Mouse (Mus musculus) liver, embryonic 11.5 days (tissue): ENCODE measurements around the gene Cd3g. TPM values are rescaled to one million over a fixed set of nuclear protein-coding genes. Genes with fewer than 3 reads are reported as not detected.

Source experiments
- ATAC-seq: fragments of 200-750 bp; cut with Nextera tagmentation; replicated peaks from 2 replicates; pipeline ENCODE4 v1.8.0; 2017; ENCODE audit warnings: moderate number of reproducible peaks, mild to moderate bottlenecking, moderate TSS enrichment, moderate library complexity; ENCODE audit not compliant: low FRiP score
- DNase-seq: peaks from one replicate; pipeline ENCODE4 v3.0.0-alpha.2; 2017; ENCODE audit warnings: low spot score
- H3K27ac ChIP-seq: fragments of 300-500 bp; sonication (generic); 2 replicates; pipeline ENCODE4 v1.5.1; 2014; ENCODE audit warnings: mild to moderate bottlenecking, low read depth, low read length, control low read depth
- H3K27me3 ChIP-seq: fragments of 300-500 bp; sonication (generic); replicated peaks from 2 replicates; pipeline ENCODE4 v1.6.1; 2014; ENCODE audit warnings: low read length, mixed read lengths; ENCODE audit not compliant: control insufficient read depth, insufficient read depth
- H3K36me3 ChIP-seq: fragments of 300-500 bp; sonication (generic); 2 replicates; pipeline ENCODE4 v1.6.1; 2014; ENCODE audit warnings: mild to moderate bottlenecking, low read length, moderate library complexity, mixed read lengths; ENCODE audit not compliant: control insufficient read depth, insufficient read depth
- H3K4me1 ChIP-seq: fragments of 300-500 bp; sonication (generic); replicated peaks from 2 replicates; pipeline ENCODE4 v1.6.1; 2014; ENCODE audit warnings: low read length, mixed read lengths; ENCODE audit not compliant: control insufficient read depth, insufficient read depth
- H3K4me2 ChIP-seq: fragments of 300-500 bp; sonication (generic); 2 replicates; pipeline ENCODE4 v1.6.1; 2014; ENCODE audit warnings: mild to moderate bottlenecking, control low read depth, moderate library complexity
- H3K4me3 ChIP-seq: fragments of 300-500 bp; sonication (generic); 2 replicates; pipeline ENCODE4 v1.5.1; 2014; ENCODE audit warnings: low read depth, low read length, control low read depth
- H3K9ac ChIP-seq: fragments of 300-500 bp; sonication (generic); 2 replicates; pipeline ENCODE4 v1.6.1; 2014; ENCODE audit warnings: low read depth, low read length, control low read depth
- H3K9me3 ChIP-seq: fragments of 300-500 bp; sonication (generic); 2 replicates; pipeline ENCODE4 v1.6.1; 2016; ENCODE audit warnings: low read length, inconsistent platforms, mixed read lengths; ENCODE audit not compliant: control insufficient read depth
- WGBS: fragments of 180-500 bp; shearing (Covaris S2); extraction: QIAGEN DNeasy Blood & Tissue Kit; methylation state at CpG from one replicate; pipeline ENCODE4 v1.1.7; 2014; 5-methylcytosine and 5-hydroxymethylcytosine counted together
- polyA plus RNA-seq: library from polyadenylated mRNA; unstranded; fragments of >200 nt; fragmentation: Nextera tagmentation; extraction: Ambion mirVana; gene quantifications from 2 replicates; pipeline ENCODE4 v1.2.1, GENCODE M21; 2014

Cd3g gene
- polyA plus RNA-seq, 1 experiment from 2014 or later: 0.55 TPM

- DNase-seq (peak; percentile 100), ATAC-seq (peak; percentile 94)
- peaks cover 11% of the 10 kb centered on the region; the same call in 1 of the 2 replicates for H3K36me3 ChIP-seq
- peaks cover 12% of the 10 kb centered on the region; the same call in 1 of the 2 replicates for H3K4me1 ChIP-seq
- peak within 1 kb of the TSS; percentile 85 for H3K4me2 ChIP-seq
- H3K27ac ChIP-seq: peak within 1 kb of the TSS; percentile 23; the same call in 1 of the 2 replicates
- peak within 1 kb of the TSS; percentile 79 for H3K9ac ChIP-seq
- peak within 1 kb of the TSS; percentile 79 for H3K4me3 ChIP-seq
- no peaks in the 10 kb centered on the region for H3K27me3 ChIP-seq
- no peaks in the 10 kb centered on the region for H3K9me3 ChIP-seq
- WGBS: under 1% methylated on average over 39 of the region's 39 CpGs
These were observed 15.0 kb downstream of the Cd3g start, which contains the start of gene Ube4a for GRCm38 (mm10) chr9:44965126-44965832. Ube4a (minus strand) TSS chr9:44965600.

GRCm38 (mm10) chr9:44954432-44954831, 25.8 kb downstream of the Cd3g start:
- no peak overlapping the region for H3K4me3 ChIP-seq
- H3K9me3 ChIP-seq: no peaks in the 10 kb centered on the region
- 90% methylated on average over 3 of the region's 3 CpGs for WGBS
- H3K9ac ChIP-seq: no peak overlapping the region
- ATAC-seq (no peak), DNase-seq (no peak)
- H3K27ac ChIP-seq: no peak overlapping the region
- peaks cover 30% of the 10 kb centered on the region for H3K36me3 ChIP-seq
- H3K27me3 ChIP-seq: no peaks in the 10 kb centered on the region
- H3K4me1 ChIP-seq: no peaks in the 10 kb centered on the region
- no peak overlapping the region for H3K4me2 ChIP-seq

GRCm38 (mm10) chr9:44947836-44948235, 32.4 kb downstream of the Cd3g start:
- ATAC-seq (no peak), DNase-seq (no peak)
- H3K9ac ChIP-seq: no peak overlapping the region
- H3K27ac ChIP-seq: no peak overlapping the region
- 86% methylated on average over 5 of the region's 5 CpGs for WGBS
- H3K4me1 ChIP-seq: no peaks in the 10 kb centered on the region
- H3K27me3 ChIP-seq: no peaks in the 10 kb centered on the region
- H3K9me3 ChIP-seq: no peaks in the 10 kb centered on the region
- peaks cover 33% of the 10 kb centered on the region for H3K36me3 ChIP-seq
- no peak overlapping the region for H3K4me3 ChIP-seq
- H3K4me2 ChIP-seq: no peak overlapping the region

- Histone ChIP-seq H3K9ac (no peak overlapping the region), H3K4me1 (no peaks in the 10 kb centered on the region), H3K27me3 (no peaks in the 10 kb centered on the region), H3K9me3 (no peaks in the 10 kb centered on the region), H3K27ac (no peak overlapping the region), H3K4me3 (no peak overlapping the region), H3K4me2 (no peak overlapping the region), H3K36me3 (peaks cover 35% of the 10 kb centered on the region)
- DNase-seq (no peak), ATAC-seq (no peak)
- whole genome bisulfite sequencing: 90% methylated on average over 7 of the region's 7 CpGs
These were observed 34.0 kb downstream of the Cd3g start for GRCm38 (mm10) chr9:44946185-44946695.

- WGBS: 98% methylated on average over 4 of the region's 4 CpGs
- no peak for DNase-seq
- no peaks in the 10 kb centered on the region for H3K4me1 ChIP-seq
- peaks cover 18% of the 10 kb centered on the region; the same call in 1 of the 2 replicates for H3K36me3 ChIP-seq
- ATAC-seq: no peak
- no peak overlapping the region for H3K27ac ChIP-seq
- H3K9me3 ChIP-seq: no peaks in the 10 kb centered on the region
- no peak overlapping the region for H3K4me2 ChIP-seq
- no peak overlapping the region for H3K4me3 ChIP-seq
- H3K9ac ChIP-seq: no peak overlapping the region
- no peaks in the 10 kb centered on the region for H3K27me3 ChIP-seq
These were observed 37.8 kb downstream of the Cd3g start for GRCm38 (mm10) chr9:44942421-44942820.

- Histone ChIP-seq H3K36me3 (peaks cover 15% of the 10 kb centered on the region; the same call in 1 of the 2 replicates), H3K9ac (no peak overlapping the region), H3K4me1 (no peaks in the 10 kb centered on the region), H3K4me3 (no peak overlapping the region), H3K27ac (no peak overlapping the region), H3K9me3 (no peaks in the 10 kb centered on the region), H3K4me2 (no peak overlapping the region), H3K27me3 (no peaks in the 10 kb centered on the region)
- no peak for DNase-seq
- ATAC-seq: no peak
- 90% methylated on average over 4 of the region's 4 CpGs for WGBS
These were observed 38.5 kb downstream of the Cd3g start for GRCm38 (mm10) chr9:44941756-44942155.

- WGBS: 68% methylated on average over 2 of the region's 2 CpGs
- DNase-seq: no peak
- Histone ChIP-seq H3K9ac (peak overlapping the region; percentile 84), H3K4me2 (peak overlapping the region; percentile 73), H3K9me3 (no peaks in the 10 kb centered on the region), H3K27ac (peak overlapping the region; percentile 79), H3K36me3 (no peaks in the 10 kb centered on the region), H3K4me1 (no peaks in the 10 kb centered on the region), H3K27me3 (no peaks in the 10 kb centered on the region), H3K4me3 (peak overlapping the region; percentile 92)
- no peak for ATAC-seq
These were observed 58.7 kb downstream of the Cd3g start for GRCm38 (mm10) chr9:44921543-44921942.

GRCm38 (mm10) chr9:44921123-44921468, 59.1 kb downstream of the Cd3g start:
- no peaks in the 10 kb centered on the region for H3K36me3 ChIP-seq
- peak overlapping the region; percentile 92 for H3K4me3 ChIP-seq
- H3K4me1 ChIP-seq: no peaks in the 10 kb centered on the region
- H3K9ac ChIP-seq: peak overlapping the region; percentile 84
- H3K27ac ChIP-seq: peak overlapping the region; percentile 79
- H3K4me2 ChIP-seq: peak overlapping the region; percentile 73
- DNase-seq: no peak
- ATAC-seq: peak; percentile 81
- no peaks in the 10 kb centered on the region for H3K9me3 ChIP-seq
- WGBS: 2% methylated on average over 8 of the region's 8 CpGs
- no peaks in the 10 kb centered on the region for H3K27me3 ChIP-seq
